Mouse (Mus musculus) spleen, postnatal 10 days (tissue): ENCODE measurements around the gene Foxc2.

Experiments
- DNase-seq, 2 experiments: peaks; one replicate each; pipeline ENCODE4 v3.0.0; 2021 to 2022; ENCODE audit warnings: low spot score in 2 of 2

The Foxc2 gene

DNA sequence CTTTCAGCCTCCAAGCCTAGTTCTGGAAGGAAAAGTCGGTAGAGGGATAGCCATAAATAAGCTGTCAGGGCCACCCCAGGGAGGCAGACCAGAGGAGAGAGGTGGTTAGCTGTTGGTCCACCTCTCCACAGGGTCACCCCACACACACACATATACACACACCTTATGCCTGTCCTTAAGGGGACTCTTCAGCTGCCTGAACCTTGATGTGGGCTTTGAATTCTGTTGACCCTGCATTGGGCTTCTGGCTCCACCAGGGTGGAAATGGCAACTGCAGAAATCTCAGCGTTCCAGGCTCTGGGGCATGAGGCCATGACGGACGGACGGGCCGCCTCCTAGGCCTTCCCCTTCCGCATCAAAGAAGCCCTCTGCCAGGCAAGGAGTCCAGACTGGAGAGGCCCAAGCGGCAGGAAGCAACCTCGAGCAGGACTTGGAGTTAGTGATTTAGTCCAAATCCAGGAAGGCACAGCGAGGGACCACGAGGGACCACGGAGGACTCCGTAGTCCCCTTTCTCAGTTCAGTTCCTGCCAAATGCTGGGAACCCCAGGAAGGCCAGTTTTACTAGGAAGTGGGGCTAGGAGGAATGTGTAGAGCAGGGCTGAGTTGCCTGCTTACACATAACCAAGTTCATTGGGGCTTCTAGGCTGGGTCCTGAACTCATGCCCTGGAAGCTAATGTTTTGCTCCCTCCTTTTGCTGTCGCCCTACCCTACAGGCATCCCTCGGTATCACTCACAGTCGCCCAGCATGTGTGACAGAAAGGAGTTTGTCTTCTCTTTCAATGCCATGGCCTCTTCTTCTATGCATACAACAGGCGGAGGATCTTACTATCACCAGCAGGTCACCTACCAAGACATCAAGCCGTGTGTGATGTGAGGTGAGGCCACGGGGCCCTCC lies 29.7 kb upstream of the Foxc2 start:
- DNase-seq = no peak

GRCm38 (mm10) chr8:121088281-121088680 lies 27.7 kb upstream of the Foxc2 start:
- no peak for DNase-seq

DNA sequence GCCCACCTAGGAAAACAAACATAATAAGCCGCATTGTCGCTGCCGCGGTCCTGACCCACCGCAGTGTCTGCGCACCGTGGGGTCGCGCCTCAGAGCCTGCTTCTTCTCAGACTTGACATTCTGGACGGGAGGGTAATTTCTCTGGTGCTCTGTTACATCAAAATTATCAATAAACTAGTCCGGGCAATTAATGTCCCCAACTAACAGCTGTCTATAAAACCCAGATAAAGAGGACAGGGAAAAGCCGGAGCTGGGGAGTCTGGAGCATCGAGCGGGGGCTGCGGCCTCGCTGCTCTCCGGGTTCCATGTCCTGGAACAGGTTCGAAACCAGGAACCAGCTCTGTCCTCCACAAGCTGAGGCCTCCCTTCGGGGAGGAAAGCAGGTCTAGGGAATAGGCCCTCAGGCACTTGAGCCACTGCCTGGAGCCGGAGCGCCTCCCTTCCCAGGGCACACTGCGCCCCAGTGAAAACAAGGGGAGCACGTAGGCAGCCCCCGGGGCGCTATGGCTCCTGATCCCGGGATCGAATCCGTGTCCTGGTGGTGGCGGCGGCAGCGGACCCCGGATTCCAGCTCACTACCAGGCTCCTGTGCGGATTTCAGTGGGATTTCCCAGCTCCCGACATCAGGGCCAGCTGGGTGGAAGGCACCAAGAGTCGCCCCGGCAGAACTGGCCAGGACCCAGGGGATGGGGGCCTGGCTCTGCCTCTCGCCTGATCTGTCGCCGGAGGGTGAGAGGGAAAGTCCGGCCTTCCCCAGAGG lies 26.9 kb upstream of the Foxc2 start:
- DNase-seq = no peak

DNA sequence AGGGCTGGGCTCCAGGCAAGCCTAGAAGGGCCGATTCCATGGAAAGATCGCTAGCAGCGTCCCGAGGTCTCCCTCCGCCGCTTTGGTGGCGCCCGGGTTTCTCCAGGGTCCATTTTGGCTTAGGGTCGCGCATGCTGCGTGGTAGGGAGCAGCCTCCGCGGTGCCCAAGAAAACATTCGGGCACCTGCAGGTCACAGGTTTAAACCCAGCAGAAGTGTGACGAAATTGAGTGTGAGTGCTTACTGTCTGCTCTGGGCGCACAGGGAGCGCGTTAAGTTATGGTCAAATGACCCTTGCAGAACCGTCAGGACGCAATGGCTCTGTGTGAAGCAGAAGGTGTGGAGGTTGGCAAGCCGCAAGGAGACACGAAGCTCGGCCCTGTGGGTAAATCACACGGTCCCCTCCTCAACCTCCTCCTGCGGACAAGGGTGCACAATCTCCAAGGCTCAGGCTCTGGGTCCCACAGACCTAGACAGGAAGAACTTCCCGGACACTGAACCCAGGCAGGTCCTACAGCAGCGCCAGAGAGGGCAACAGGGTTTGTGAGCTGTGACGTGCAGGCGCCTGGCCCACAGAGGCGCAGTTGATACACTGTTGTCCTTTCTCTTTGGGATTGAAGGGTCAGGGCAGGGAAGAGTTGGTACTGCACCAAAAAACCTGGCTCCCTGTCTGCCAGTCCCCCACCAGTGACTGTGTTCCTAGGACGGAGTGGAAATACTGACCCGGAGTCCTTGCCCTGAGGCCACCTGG lies 26.2 kb upstream of the Foxc2 start:
- DNase-seq = no peak

- no peak for DNase-seq
These were observed 25.3 kb upstream of the Foxc2 start for GRCm38 (mm10) chr8:121090716-121091115.

GRCm38 (mm10) chr8:121092141-121092540 lies 23.8 kb upstream of the Foxc2 start:
- DNase-seq = no peak

DNA sequence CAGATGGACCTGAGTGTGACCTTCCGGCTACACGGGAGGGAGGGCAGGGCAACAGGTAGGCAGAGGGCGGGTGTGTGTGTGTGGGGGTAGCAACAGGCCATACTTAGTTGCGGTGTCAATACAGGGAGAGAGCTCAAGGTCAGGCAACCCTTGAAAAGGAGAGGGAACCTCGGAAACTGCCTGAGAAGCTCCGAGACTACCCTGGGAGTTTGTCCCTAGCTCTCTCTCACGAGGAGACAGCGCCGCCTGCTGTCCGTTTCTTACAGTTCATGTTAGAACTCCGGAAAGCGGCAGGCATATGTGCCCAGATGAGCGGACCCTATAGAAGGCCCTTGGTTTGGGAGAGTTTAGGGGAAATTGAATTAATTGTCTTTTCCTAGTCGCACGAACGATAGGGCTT lies 23.3 kb upstream of the Foxc2 start:
- peak; percentile 62 to 87 for DNase-seq

- DNase-seq = no peak
These were observed 22.5 kb upstream of the Foxc2 start for GRCm38 (mm10) chr8:121093496-121093895.

- peak; percentile 70 to 85 for DNase-seq
These were observed 11.7 kb upstream of the Foxc2 start for GRCm38 (mm10) chr8:121104049-121104818.

- peak; percentile 89 to 98 for DNase-seq
These were observed 8.0 kb upstream of the Foxc2 start, which contains the start of gene Mthfsd for GRCm38 (mm10) chr8:121107668-121108656. Gene Mthfsd (minus strand): TSS chr8:121108392.

- no peak for DNase-seq
These were observed 7.3 kb upstream of the Foxc2 start for GRCm38 (mm10) chr8:121108657-121109056.

GRCm38 (mm10) chr8:121111145-121111907 lies 4.6 kb upstream of the Foxc2 start:
- DNase-seq = no peak

- DNase-seq = peak; percentile 92
These were observed 2.7 kb upstream of the Foxc2 start for GRCm38 (mm10) chr8:121113261-121113660.

DNA sequence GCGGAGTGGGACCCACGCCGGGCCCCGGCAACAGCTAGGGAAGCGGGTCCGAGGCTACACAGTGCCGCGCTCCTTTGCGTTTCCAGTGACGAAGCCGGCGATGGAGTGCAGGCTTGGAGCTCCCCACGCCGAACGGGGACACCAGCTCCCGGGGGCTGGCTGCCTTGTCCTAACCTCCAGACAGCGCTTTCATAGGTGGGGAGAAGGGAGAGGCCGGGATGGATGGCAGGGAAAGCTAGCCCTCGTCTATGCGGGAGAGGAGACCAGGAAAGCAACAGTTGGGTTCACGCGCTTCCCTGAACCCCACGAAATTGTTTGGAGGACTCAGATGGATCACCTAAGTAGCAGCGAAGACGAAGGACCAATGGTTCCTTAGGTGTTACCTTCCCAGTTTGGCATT lies 835 bp upstream of the Foxc2 start:
- DNase-seq = no peak

GRCm38 (mm10) chr8:121116591-121117185 lies 717 bp downstream of the Foxc2 start:
- DNase-seq = no peak

GRCm38 (mm10) chr8:121117186-121117651 lies 1.2 kb downstream of the Foxc2 start:
- no peak for DNase-seq

DNA sequence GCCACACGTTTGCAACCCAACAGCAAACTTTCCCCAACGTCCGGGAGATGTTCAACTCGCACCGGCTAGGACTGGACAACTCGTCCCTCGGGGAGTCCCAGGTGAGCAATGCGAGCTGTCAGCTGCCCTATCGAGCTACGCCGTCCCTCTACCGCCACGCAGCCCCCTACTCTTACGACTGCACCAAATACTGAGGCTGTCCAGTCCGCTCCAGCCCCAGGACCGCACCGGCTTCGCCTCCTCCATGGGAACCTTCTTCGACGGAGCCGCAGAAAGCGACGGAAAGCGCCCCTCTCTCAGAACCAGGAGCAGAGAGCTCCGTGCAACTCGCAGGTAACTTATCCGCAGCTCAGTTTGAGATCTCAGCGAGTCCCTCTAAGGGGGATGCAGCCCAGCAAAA lies 1.9 kb downstream of the Foxc2 start:
- no peak for DNase-seq

GRCm38 (mm10) chr8:121118634-121119420 lies 2.9 kb downstream of the Foxc2 start:
- DNase-seq = no peak
